Mouse (Mus musculus): ENCODE results near the gene Usp34. TPM values are rescaled to one million over a fixed set of nuclear protein-coding genes. Genes with fewer than 3 reads are reported as not detected.

Gene Usp34
- total and polyA plus RNA-seq, 3 experiments: 47.5 to 92.5 (median 65.4) TPM

DNA sequence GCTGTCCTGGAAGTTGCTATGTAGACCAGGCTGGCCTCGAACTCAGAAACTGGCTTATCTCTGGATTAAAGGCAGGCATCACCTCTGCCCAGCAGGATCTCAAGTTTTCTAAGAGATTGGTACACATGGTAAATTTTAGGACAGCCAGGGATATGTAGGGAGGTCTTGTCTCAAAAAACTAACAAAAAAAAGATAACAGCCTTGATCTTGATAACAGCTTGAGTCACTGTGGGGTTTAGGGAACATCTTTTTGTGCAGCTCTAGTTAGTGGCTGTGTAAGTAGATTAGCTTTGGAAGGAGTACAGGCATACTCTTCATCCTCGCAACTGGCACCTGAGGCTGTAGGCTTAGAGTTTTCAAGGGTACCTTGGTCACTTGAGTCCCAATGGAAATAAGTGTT, 9.3 kb upstream of the Usp34 start:
- H3K27ac ChIP-seq (ENCODE audit: insufficient read depth, low read depth): no peak overlapping the region
- H3K79me2 ChIP-seq (replicated peaks; ENCODE audit: control insufficient read depth, extremely low read depth, insufficient read depth, poor library complexity, severe bottlenecking): no peaks in the 10 kb centered on the region
- no peaks in the 10 kb centered on the region for H3K4me1 ChIP-seq (ENCODE audit: control insufficient read depth in 1 of 2, insufficient read depth in 2 of 2)
- peaks cover 40 to 70% of the 10 kb centered on the region in 2 experiments for H3K36me3 ChIP-seq (replicated peaks in 1 of 2; ENCODE audit: control insufficient read depth in 1 of 2, insufficient read depth in 1 of 2, low read length in 1 of 2)
- no peak overlapping the region for H3K4me3 ChIP-seq (replicated peaks in 1 of 3; ENCODE audit: low read depth in 2 of 3, low read length in 2 of 3, poor library complexity in 1 of 3)
- no peak overlapping the region for H3K4me2 ChIP-seq (ENCODE audit: insufficient read depth, low read depth, poor library complexity, severe bottlenecking)
- no peak for TF ChIP-seq CTCF (conservative IDR thresholded peaks at IDR 0.05 in 1 of 2, IDR thresholded peaks at IDR 0.05 in 1 of 2; ENCODE audit: low read depth in 2 of 2, low read length in 2 of 2)
- TF ChIP-seq MAFK (IDR thresholded peaks at IDR 0.05; ENCODE audit: insufficient replicate concordance, low read length): no peak
- TF ChIP-seq MAZ (IDR thresholded peaks at IDR 0.05; ENCODE audit: low read depth, low read length): no peak
- TF ChIP-seq JUN (IDR thresholded peaks at IDR 0.05; ENCODE audit: insufficient read depth, low read depth, low read length): no peak
- TF ChIP-seq ZNF384 (IDR thresholded peaks at IDR 0.05; ENCODE audit: low read depth, low read length): no peak
- no peaks in the 10 kb centered on the region for H3K9me3 ChIP-seq (replicated peaks; ENCODE audit: low read length)
- H3K9ac ChIP-seq (ENCODE audit: insufficient read depth, low read depth): no peak overlapping the region
- no peak for DNase-seq (ENCODE audit: extremely low read depth)
- dilution Hi-C loops (cut with MboI; ENCODE audit: extremely low pct_ligation_motif_present, extremely low pct_unique_long_range_greater_than_20kb, low sequenced_read_pairs) (no loop called here), in situ Hi-C loops (cut with MboI; ENCODE audit: low pct_ligation_motif_present, low pct_unique_long_range_greater_than_20kb, low sequenced_read_pairs) (no loop called here)
- no peaks in the 10 kb centered on the region for H3K27me3 ChIP-seq (replicated peaks)

DNA sequence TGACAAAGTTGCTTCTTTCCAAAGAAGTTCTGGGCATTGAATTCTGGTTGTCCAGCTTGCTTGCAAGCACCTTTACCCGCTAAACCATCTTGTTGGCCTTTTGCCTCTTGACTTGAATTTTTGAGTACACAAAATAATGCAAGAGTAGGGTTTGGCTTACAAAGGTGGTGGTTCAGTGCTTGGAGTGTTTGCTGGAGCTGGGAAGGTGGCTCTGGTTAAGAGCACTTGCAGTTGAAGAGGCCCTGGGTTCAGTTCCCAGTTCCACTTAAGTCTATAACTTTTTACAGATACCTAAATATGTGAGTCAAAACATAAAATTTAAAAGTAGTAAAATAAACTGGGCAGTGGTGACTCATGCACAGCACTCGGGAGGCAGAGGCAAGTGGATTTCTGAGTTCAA, 8.4 kb upstream of the Usp34 start:
- Histone ChIP-seq H3K4me1 (ENCODE audit: control insufficient read depth in 1 of 2, insufficient read depth in 2 of 2) (no peaks in the 10 kb centered on the region), H3K27ac (ENCODE audit: insufficient read depth, low read depth) (no peak overlapping the region), H3K9ac (ENCODE audit: insufficient read depth, low read depth) (no peak overlapping the region), H3K79me2 (replicated peaks; ENCODE audit: control insufficient read depth, extremely low read depth, insufficient read depth, poor library complexity, severe bottlenecking) (no peaks in the 10 kb centered on the region), H3K27me3 (replicated peaks) (no peaks in the 10 kb centered on the region), H3K9me3 (replicated peaks; ENCODE audit: low read length) (no peaks in the 10 kb centered on the region), H3K36me3 (replicated peaks in 1 of 2; ENCODE audit: control insufficient read depth in 1 of 2, insufficient read depth in 1 of 2, low read length in 1 of 2) (peaks cover 32 to 60% of the 10 kb centered on the region in 2 experiments), H3K4me2 (ENCODE audit: insufficient read depth, low read depth, poor library complexity, severe bottlenecking) (no peak overlapping the region), H3K4me3 (replicated peaks in 1 of 3; ENCODE audit: low read depth in 2 of 3, low read length in 2 of 3, poor library complexity in 1 of 3) (no peak overlapping the region)
- TF ChIP-seq USF1 (IDR thresholded peaks at IDR 0.05; ENCODE audit: low read depth, low read length) (no peak), NRF1 (IDR thresholded peaks at IDR 0.05; ENCODE audit: low read depth, low read length) (no peak), CTCF (conservative IDR thresholded peaks at IDR 0.05 in 1 of 2, IDR thresholded peaks at IDR 0.05 in 1 of 2; ENCODE audit: low read depth in 2 of 2, low read length in 2 of 2) (no peak), POLR2A (IDR thresholded peaks at IDR 0.05; ENCODE audit: low read depth, low read length) (no peak), HCFC1 (IDR thresholded peaks at IDR 0.05; ENCODE audit: low read depth, low read length) (no peak), USF2 (conservative IDR thresholded peaks at IDR 0.05; ENCODE audit: low read depth, low read length) (no peak), SIN3A (IDR thresholded peaks at IDR 0.05; ENCODE audit: low read length) (no peak), JUN (IDR thresholded peaks at IDR 0.05; ENCODE audit: insufficient read depth, low read depth, low read length) (no peak), E2F4 (IDR thresholded peaks at IDR 0.05; ENCODE audit: insufficient replicate concordance, low read depth, low read length) (no peak), PAX5 (IDR thresholded peaks at IDR 0.05; ENCODE audit: low read length) (no peak), RAD21 (IDR thresholded peaks at IDR 0.05; ENCODE audit: low read depth, low read length) (no peak), CHD1 (IDR thresholded peaks at IDR 0.05; ENCODE audit: low read depth, low read length) (no peak), POLR2AphosphoS2 (IDR thresholded peaks at IDR 0.05; ENCODE audit: low read depth, low read length) (no peak), MAZ (IDR thresholded peaks at IDR 0.05; ENCODE audit: low read depth, low read length) (no peak), ZC3H11A (IDR thresholded peaks at IDR 0.05; ENCODE audit: low read depth, low read length) (no peak)
- in situ Hi-C loops (cut with MboI; ENCODE audit: low pct_ligation_motif_present, low pct_unique_long_range_greater_than_20kb, low sequenced_read_pairs) (no loop called here), dilution Hi-C loops (cut with MboI; ENCODE audit: extremely low pct_ligation_motif_present, extremely low pct_unique_long_range_greater_than_20kb, low sequenced_read_pairs) (no loop called here)
- no peak for DNase-seq (ENCODE audit: extremely low read depth)
